Mouse (Mus musculus) stomach, embryonic 15.5 days (tissue): ENCODE results near the gene Zfp687. TPM values are rescaled to one million over a fixed set of nuclear protein-coding genes. Genes with fewer than 3 reads are reported as not detected.

Experiments used
- ATAC-seq: fragments of 200-750 bp; cut with Nextera tagmentation; 2 replicates; pipeline ENCODE4 v1.8.0; 2017; ENCODE audit warnings: low read depth, moderate number of reproducible peaks, moderate TSS enrichment; ENCODE audit not compliant: insufficient read depth, low FRiP score
- H3K27ac ChIP-seq: fragments of 300-500 bp; sonication (generic); 2 replicates; pipeline ENCODE4 v1.5.1; 2015; ENCODE audit warnings: mild to moderate bottlenecking, inconsistent platforms
- H3K27me3 ChIP-seq: fragments of 300-500 bp; sonication (generic); replicated peaks from 2 replicates; pipeline ENCODE4 v1.6.1; 2015; ENCODE audit warnings: inconsistent platforms
- H3K36me3 ChIP-seq: fragments of 300-500 bp; sonication (generic); 2 replicates; pipeline ENCODE4 v1.6.1; 2015; ENCODE audit warnings: inconsistent platforms
- H3K4me1 ChIP-seq: fragments of 300-500 bp; sonication (generic); 2 replicates; pipeline ENCODE4 v1.6.1; 2015; ENCODE audit warnings: inconsistent platforms
- H3K4me2 ChIP-seq: fragments of 300-500 bp; sonication (generic); 2 replicates; pipeline ENCODE4 v1.6.1; 2015; ENCODE audit warnings: mild to moderate bottlenecking, inconsistent platforms
- H3K4me3 ChIP-seq: fragments of 300-500 bp; sonication (generic); replicated peaks from 2 replicates; pipeline ENCODE4 v1.5.1; 2015; ENCODE audit warnings: inconsistent platforms
- H3K9ac ChIP-seq: fragments of 300-500 bp; sonication (generic); 2 replicates; pipeline ENCODE4 v1.6.1; 2015; ENCODE audit warnings: inconsistent platforms
- H3K9me3 ChIP-seq: fragments of 300-500 bp; sonication (generic); 2 replicates; pipeline ENCODE4 v1.6.1; 2016; ENCODE audit warnings: inconsistent platforms
- WGBS: fragments of 180-500 bp; shearing (Covaris S2); methylation state at CpG from one replicate; pipeline ENCODE4 v1.1.7; 2015; 5-methylcytosine and 5-hydroxymethylcytosine counted together
- polyA plus RNA-seq: library from polyadenylated mRNA; unstranded; fragments of >200 nt; fragmentation: Nextera tagmentation; extraction: Ambion mirVana; gene quantifications from 2 replicates; pipeline ENCODE4 v1.2.1, GENCODE M21; 2015

Gene Zfp687
- polyA plus RNA-seq, 1 experiment from 2014 or later, result 19.3 TPM

DNA sequence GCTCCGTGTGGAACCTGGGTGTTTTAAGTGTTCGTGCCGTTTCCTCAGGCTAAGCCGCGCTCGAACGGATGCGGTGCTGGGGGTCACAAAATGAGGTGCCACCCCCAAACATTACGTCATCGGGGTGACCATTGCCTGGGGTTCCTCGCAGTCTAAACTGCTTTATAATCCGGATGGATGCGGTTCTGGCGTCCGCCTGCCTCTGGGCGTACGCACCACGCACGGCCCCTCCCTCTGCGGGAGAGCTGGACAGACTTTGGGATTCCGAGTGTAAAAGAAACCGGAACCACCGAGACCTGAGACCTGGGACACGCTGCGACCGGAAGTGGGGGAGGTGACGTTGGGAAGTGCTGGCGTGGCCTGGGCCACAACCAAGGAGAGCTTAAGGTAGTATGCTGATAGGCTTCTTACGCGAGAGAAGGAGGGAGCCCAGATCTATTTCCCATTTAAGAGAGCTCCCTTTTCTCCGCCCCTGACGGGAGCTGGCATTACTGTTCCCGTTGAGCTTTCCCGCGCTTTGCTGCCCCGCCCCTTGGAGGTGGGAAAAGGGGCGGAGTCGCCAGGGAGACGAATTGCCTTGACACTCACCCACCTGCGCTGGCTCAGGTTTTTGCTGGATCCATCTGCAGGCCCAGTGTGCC is 763 bp upstream of the Zfp687 start:
- Histone ChIP-seq H3K27ac (peak overlapping the region; percentile 100), H3K4me1 (peaks cover 13% of the 10 kb centered on the region), H3K4me3 (peak overlapping the region; percentile 86), H3K4me2 (peak overlapping the region; percentile 78), H3K27me3 (no peaks in the 10 kb centered on the region), H3K9ac (peak overlapping the region; percentile 65), H3K9me3 (no peaks in the 10 kb centered on the region), H3K36me3 (peaks cover 12% of the 10 kb centered on the region)
- under 1% methylated on average over 40 of the region's 40 CpGs for WGBS
- ATAC-seq, result peak; percentile 76

DNA sequence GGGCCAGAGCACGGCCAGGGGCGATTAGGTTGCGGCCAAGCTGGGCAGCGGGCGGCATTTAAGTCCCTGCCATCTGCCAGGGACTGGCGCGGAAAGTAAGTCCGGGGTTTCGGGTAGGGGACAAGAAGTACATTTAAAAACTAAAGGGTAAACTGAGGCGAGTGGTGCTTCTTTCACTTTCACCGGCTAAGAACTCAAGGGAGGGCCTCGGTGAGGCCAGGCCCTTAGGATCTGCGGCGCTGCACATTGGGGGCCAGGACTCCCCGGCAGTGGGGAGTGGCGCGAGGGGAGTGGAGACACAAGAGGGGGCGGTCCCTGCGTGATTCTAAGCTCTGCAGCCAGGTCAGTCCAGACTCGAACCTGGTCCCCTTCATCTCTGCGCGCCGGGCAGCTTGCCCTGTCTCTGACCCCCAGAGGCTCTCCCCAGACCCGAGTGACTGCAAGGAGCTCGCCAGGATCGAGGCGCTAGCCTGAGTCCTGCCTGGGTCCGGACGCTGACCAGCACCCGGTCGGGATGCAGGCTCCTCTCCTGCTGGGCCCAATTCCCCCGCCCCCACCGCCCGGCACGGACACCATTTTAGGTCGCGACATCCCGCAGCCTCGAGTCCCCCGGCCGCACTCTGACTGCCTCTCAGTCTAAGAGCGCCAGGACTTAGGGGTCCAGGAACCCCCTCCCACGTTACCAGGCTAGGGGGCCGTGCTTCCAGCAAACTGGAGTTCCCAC is 658 bp downstream of the Zfp687 start:
- H3K4me1 ChIP-seq, result peaks cover 13% of the 10 kb centered on the region
- H3K4me3 ChIP-seq, result peak overlapping the region; percentile 86
- peak overlapping the region; percentile 85 for H3K4me2 ChIP-seq
- ATAC-seq, result no peak
- H3K27ac ChIP-seq, result peak overlapping the region; percentile 100
- H3K36me3 ChIP-seq, result peaks cover 25% of the 10 kb centered on the region
- no peaks in the 10 kb centered on the region for H3K27me3 ChIP-seq
- no peaks in the 10 kb centered on the region for H3K9me3 ChIP-seq
- under 1% methylated on average over 44 of the region's 44 CpGs for WGBS
- peak overlapping the region; percentile 74 for H3K9ac ChIP-seq

DNA sequence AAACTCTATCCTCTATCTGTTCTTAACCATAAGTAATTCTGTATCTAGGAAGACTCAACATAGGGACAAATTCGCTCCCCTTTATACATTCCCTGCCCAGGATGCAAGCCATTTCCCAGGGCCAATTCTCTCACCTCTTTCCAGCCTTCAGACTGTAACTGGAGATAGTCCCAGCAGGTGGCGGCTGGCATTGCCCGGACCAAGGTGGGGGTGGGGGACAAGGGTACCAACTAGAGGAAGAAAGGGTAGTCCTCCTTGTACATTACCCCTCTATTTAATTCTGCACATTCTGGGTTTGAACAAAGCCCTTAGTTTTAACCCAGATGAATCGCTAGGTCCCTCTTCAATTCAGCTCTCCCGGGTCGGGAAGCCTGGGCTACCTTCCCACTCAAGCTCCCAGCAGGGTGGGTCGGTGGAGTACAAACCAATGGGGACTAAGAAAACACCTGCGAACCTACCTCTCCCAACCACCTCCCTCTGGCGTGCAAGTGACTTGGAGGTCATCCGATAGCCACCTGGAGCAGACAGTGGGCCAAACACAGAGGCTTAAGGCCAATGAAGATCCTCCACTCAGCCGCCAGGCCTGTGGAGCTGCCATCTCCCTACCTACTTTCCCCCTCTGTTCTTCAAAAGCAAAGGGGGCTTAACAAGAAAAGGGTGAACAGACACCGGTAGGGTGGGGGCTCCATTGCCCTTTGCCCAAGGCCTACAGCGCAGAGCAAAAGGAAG is 1.4 kb downstream of the Zfp687 start:
- peaks cover 13% of the 10 kb centered on the region for H3K4me1 ChIP-seq
- H3K4me3 ChIP-seq, result peak overlapping the region; percentile 86
- peak overlapping the region; percentile 74 for H3K9ac ChIP-seq
- H3K4me2 ChIP-seq, result peak overlapping the region; percentile 85
- no peak for ATAC-seq
- WGBS, result 17% methylated on average over 13 of the region's 13 CpGs
- H3K27ac ChIP-seq, result peak overlapping the region; percentile 100
- H3K36me3 ChIP-seq, result peaks cover 32% of the 10 kb centered on the region
- no peaks in the 10 kb centered on the region for H3K27me3 ChIP-seq
- H3K9me3 ChIP-seq, result no peaks in the 10 kb centered on the region

DNA sequence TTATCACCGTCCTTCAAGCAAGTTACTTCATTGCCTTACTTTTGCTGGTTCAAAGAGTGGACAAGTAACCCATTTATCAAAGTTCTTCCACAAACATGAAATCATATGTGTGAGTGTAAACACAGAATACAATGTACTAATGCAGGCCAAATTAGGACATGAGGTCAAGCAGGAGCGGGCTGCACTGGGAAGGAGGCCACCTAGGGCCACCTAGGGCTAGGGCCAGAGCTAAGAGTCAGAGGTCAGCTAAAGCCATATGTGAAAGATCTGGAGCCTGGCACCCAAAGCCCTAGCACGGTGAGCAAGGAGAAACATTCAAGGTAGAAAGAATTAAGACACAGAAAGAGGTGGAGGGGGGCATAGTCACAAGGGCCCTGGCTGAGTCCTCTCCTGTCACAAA is 2.3 kb downstream of the Zfp687 start:
- WGBS, result 66% methylated on average over 3 of the region's 3 CpGs
- peaks cover 39% of the 10 kb centered on the region for H3K36me3 ChIP-seq
- peak overlapping the region; percentile 86; the same call in 1 of the 2 replicates for H3K4me3 ChIP-seq
- ATAC-seq, result no peak
- H3K9me3 ChIP-seq, result no peaks in the 10 kb centered on the region
- H3K4me1 ChIP-seq, result peaks cover 13% of the 10 kb centered on the region
- no peak overlapping the region for H3K27ac ChIP-seq
- no peaks in the 10 kb centered on the region for H3K27me3 ChIP-seq
- no peak overlapping the region for H3K9ac ChIP-seq
- H3K4me2 ChIP-seq, result no peak overlapping the region

DNA sequence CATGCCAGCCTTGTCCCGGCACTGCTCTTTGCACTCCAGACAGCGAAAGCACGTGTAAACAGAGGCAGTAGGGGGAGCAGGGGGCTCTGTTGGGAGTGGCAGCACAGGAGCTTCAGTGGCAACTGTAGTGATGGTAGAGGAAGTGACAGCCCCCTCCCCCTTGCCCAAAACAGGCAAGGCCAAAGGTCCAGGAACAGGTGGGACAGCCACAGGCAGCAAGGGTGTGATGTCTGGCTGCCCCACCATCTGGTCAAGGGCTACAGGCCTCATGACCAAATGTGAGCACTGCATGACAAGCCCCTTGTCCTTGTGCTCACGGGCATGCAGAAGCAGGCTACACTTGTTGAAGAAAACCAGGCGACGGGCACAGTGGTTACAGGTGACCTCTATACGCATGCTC is 4.9 kb downstream of the Zfp687 start:
- no peaks in the 10 kb centered on the region for H3K9me3 ChIP-seq
- no peak overlapping the region for H3K27ac ChIP-seq
- H3K4me2 ChIP-seq, result no peak overlapping the region
- peaks cover 55% of the 10 kb centered on the region for H3K36me3 ChIP-seq
- no peaks in the 10 kb centered on the region for H3K27me3 ChIP-seq
- H3K4me1 ChIP-seq, result peaks cover 13% of the 10 kb centered on the region
- 81% methylated on average over 7 of the region's 7 CpGs for WGBS
- ATAC-seq, result no peak
- H3K4me3 ChIP-seq, result no peak overlapping the region
- no peak overlapping the region for H3K9ac ChIP-seq

DNA sequence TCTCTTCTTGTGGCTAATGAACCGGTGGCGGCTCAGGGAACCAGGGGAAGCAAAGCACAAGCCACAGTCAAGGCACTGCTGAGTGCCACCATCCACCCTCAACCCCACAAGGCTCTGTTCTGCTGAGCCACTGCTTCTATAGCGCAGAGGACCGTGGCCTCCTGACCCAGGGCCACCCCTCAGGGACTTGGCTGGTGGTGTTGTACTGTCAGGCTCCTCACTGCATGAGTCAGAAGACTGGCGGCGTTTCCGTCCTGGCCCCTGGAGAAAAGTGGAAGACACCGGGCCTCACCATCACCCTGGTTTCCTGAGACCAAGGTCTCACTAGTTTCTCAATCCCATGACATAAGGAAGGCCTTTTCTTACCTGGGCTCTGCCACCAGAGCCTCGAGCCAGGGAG is 7.5 kb downstream of the Zfp687 start:
- 88% methylated on average over 9 of the region's 9 CpGs for WGBS
- H3K4me2 ChIP-seq, result no peak overlapping the region
- H3K27me3 ChIP-seq, result no peaks in the 10 kb centered on the region
- H3K9me3 ChIP-seq, result no peaks in the 10 kb centered on the region
- no peak overlapping the region for H3K9ac ChIP-seq
- 0 out of 2 replicates have a peak, but pooled peaks cover 5% of the 10 kb centered on the region for H3K4me1 ChIP-seq
- H3K36me3 ChIP-seq, result peaks cover 67% of the 10 kb centered on the region
- H3K4me3 ChIP-seq, result no peak overlapping the region
- peak overlapping the region; percentile 35; the same call in 1 of the 2 replicates for H3K27ac ChIP-seq
- no peak for ATAC-seq

DNA sequence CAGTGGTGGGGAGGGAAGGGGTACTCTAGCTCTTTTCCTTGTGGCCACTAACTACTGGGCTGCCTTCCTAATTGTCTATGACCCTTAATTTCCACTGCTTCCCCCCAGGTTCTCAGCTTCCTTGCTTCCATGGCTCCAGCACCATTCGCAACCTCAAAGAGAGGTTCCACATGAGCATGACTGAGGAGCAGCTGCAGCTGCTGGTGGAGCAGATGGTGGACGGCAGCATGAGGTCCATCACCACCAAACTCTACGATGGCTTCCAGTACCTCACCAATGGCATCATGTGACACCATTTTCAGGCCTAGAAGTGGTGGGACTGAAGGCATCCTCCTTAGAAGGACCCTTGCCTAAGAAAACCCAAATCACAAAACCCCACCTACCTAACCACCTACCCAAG is 9.6 kb downstream of the Zfp687 start:
- Histone ChIP-seq H3K36me3 (peaks cover 61% of the 10 kb centered on the region), H3K4me2 (no peak overlapping the region), H3K4me3 (no peak overlapping the region), H3K27me3 (no peaks in the 10 kb centered on the region), H3K27ac (no peak overlapping the region), H3K9me3 (no peaks in the 10 kb centered on the region), H3K4me1 (0 out of 2 replicates have a peak, but pooled peaks cover 5% of the 10 kb centered on the region), H3K9ac (no peak overlapping the region)
- 92% methylated on average over 3 of the region's 3 CpGs for WGBS
- no peak for ATAC-seq

DNA sequence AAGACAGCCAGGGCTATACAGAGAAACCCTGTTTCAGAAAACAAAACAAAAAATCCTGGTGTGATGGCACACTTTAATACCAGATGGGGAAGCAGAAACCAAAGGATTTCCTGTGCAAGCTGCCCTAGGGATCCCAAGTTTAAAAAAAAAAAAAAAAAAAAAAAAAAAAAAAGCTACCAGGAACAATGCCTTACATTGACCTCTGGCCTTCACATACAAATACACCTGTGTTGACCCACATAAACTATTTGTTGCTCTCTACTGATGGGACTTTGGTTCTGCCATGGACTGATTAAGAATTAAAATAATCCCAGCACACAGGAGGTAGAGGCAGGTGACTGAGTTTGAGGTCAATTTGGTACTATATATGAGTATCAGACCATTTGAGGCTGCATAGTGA is 12.0 kb downstream of the Zfp687 start:
- no peaks in the 10 kb centered on the region for H3K27me3 ChIP-seq
- no peak overlapping the region for H3K27ac ChIP-seq
- ATAC-seq, result no peak
- no peaks in the 10 kb centered on the region for H3K9me3 ChIP-seq
- H3K4me3 ChIP-seq, result no peak overlapping the region
- H3K4me1 ChIP-seq, result 0 out of 2 replicates have a peak, but pooled peaks cover 5% of the 10 kb centered on the region
- H3K4me2 ChIP-seq, result no peak overlapping the region
- H3K36me3 ChIP-seq, result peaks cover 58% of the 10 kb centered on the region
- no peak overlapping the region for H3K9ac ChIP-seq

DNA sequence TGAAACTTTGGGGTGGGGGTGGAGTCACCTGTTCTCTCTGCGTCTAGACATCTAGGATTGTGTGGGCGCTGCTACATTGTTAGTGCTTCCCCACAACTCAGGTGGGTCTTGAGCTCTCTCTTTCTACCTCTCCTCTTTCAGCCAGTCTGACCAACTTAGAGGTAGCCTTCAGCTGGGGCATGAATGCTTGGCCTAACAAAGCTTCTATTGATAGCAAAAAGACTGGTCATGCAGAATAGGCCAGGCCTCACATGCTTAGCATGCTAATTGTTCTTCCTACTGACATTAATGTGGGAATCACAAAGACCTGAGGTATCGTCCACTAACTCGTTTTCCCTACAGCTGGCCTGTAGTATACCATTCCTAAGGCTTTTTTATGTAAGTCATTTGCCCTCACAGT is 12.7 kb downstream of the Zfp687 start:
- Histone ChIP-seq H3K27ac (no peak overlapping the region), H3K4me1 (0 out of 2 replicates have a peak, but pooled peaks cover 5% of the 10 kb centered on the region), H3K36me3 (peaks cover 55% of the 10 kb centered on the region), H3K9ac (no peak overlapping the region), H3K4me3 (no peak overlapping the region), H3K27me3 (no peaks in the 10 kb centered on the region), H3K9me3 (no peaks in the 10 kb centered on the region), H3K4me2 (no peak overlapping the region)
- ATAC-seq, result no peak
- 84% methylated on average over 4 of the region's 4 CpGs for WGBS

DNA sequence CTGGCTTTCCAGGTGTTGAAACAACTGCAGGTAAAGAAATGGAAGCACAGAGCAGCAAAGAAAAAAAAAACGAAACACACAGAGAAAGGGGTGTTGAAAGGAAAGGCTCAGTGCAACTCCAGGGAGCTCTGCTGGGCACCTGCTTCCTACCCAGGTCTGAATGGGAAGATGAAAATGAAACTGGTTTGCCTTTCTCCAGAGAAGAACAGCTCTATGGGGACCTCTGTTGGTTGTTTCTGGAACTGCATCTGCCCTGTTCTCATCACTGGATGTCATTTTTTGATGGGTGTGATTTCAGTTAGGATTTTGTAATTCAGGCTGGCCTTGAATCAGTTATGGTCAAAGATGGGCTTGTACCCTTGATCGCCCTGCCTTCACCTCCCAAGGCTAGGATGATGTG is 18.3 kb downstream of the Zfp687 start:
- WGBS, result 22% methylated on average over 2 of the region's 2 CpGs
- Histone ChIP-seq H3K9me3 (no peaks in the 10 kb centered on the region), H3K27me3 (no peaks in the 10 kb centered on the region), H3K4me1 (no peaks in the 10 kb centered on the region), H3K9ac (no peak overlapping the region), H3K27ac (no peak overlapping the region), H3K4me3 (no peak overlapping the region), H3K4me2 (no peak overlapping the region), H3K36me3 (peaks cover 49% of the 10 kb centered on the region)
- no peak for ATAC-seq

DNA sequence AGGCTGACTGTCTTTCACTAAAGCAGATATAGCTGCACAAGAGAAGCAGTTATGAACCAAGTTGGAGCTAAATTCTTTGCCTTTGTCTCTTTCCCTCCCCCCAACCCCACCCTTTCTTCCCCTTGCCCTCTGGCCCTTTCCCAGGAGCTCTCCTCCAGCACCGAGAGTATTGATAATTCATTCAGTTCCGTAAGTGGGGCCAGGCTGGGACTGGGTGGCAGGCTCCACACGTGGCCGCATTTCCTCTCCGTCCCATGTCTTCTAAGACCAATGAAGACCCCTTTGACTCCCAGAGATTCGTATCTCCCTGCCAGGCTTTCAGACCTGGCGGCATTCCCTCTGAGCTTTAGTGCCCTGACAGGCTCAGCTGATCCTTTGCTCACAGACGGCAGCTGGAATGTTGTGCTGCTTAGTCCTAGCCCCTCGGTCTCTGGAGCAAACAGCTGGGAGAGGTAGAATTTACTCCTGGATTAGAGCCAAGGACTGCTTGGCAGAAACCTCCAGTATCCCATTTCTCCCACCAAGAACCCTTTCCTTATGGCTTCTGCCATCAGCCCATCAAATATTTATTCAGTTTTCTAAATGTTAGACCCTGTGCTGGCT is 26.0 kb downstream of the Zfp687 start:
- WGBS, result 13% methylated on average over 9 of the region's 9 CpGs
- Histone ChIP-seq H3K36me3 (peaks cover 9% of the 10 kb centered on the region; the same call in 1 of the 2 replicates), H3K9ac (no peak overlapping the region), H3K4me2 (peak overlapping the region; percentile 35), H3K9me3 (no peaks in the 10 kb centered on the region), H3K4me3 (no peak overlapping the region), H3K27ac (peak overlapping the region; percentile 69), H3K27me3 (no peaks in the 10 kb centered on the region), H3K4me1 (peaks cover 34% of the 10 kb centered on the region)
- ATAC-seq, result peak; percentile 49; the same call in 1 of the 2 replicates
